Mouse (Mus musculus) limb, embryonic 13.5 days (tissue): Measurements from ENCODE around the gene Scube2. TPM values are rescaled to one million over a fixed set of nuclear protein-coding genes. Genes with fewer than 3 reads are reported as not detected.

Source experiments
- ATAC-seq: fragments of 200-750 bp; cut with Nextera tagmentation; 2 replicates; pipeline ENCODE4 v1.8.0; 2017; ENCODE audit warnings: low read depth, moderate number of reproducible peaks, moderate TSS enrichment; ENCODE audit not compliant: low FRiP score
- H3K27ac ChIP-seq: fragments of 300-500 bp; sonication (generic); 2 replicates; pipeline ENCODE4 v1.5.1; 2015; ENCODE audit warnings: inconsistent platforms, mild to moderate bottlenecking, moderate library complexity
- H3K27me3 ChIP-seq: fragments of 300-500 bp; sonication (generic); 2 replicates; pipeline ENCODE4 v1.6.1; 2015; ENCODE audit warnings: mild to moderate bottlenecking, inconsistent platforms
- H3K36me3 ChIP-seq: fragments of 300-500 bp; sonication (generic); 2 replicates; pipeline ENCODE4 v1.6.1; 2015; ENCODE audit warnings: inconsistent platforms, mild to moderate bottlenecking, moderate library complexity
- H3K4me1 ChIP-seq: fragments of 300-500 bp; sonication (generic); 2 replicates; pipeline ENCODE4 v1.6.1; 2015; ENCODE audit warnings: inconsistent platforms
- H3K4me2 ChIP-seq: fragments of 300-500 bp; sonication (generic); replicated peaks from 2 replicates; pipeline ENCODE4 v1.6.1; 2015; ENCODE audit warnings: inconsistent platforms, mild to moderate bottlenecking, moderate library complexity
- H3K4me3 ChIP-seq: fragments of 300-500 bp; sonication (generic); 2 replicates; pipeline ENCODE4 v1.5.1; 2015; ENCODE audit warnings: moderate library complexity, mild to moderate bottlenecking, inconsistent platforms
- H3K9ac ChIP-seq: fragments of 300-500 bp; sonication (generic); 2 replicates; pipeline ENCODE4 v1.6.1; 2015; ENCODE audit warnings: mild to moderate bottlenecking, inconsistent platforms
- H3K9me3 ChIP-seq: fragments of 300-500 bp; sonication (generic); 2 replicates; pipeline ENCODE4 v1.6.1; 2016; ENCODE audit warnings: inconsistent platforms
- WGBS: fragments of 180-500 bp; shearing (Covaris S2); methylation state at CpG from one replicate; pipeline ENCODE4 v1.1.7; 2015; 5-methylcytosine and 5-hydroxymethylcytosine counted together
- polyA plus RNA-seq: library from polyadenylated mRNA; unstranded; fragments of >200 nt; fragmentation: Nextera tagmentation; extraction: Ambion mirVana; gene quantifications from 2 replicates; pipeline ENCODE4 v1.2.1, GENCODE M21; 2015

Gene Scube2
- polyA plus RNA-seq, 1 experiment from 2014 or later: 6.5 TPM

- Histone ChIP-seq H3K36me3 (no peaks in the 10 kb centered on the region), H3K27ac (no peak overlapping the region), H3K4me2 (no peak overlapping the region), H3K27me3 (no peaks in the 10 kb centered on the region), H3K9ac (no peak overlapping the region), H3K4me3 (no peak overlapping the region), H3K4me1 (no peaks in the 10 kb centered on the region), H3K9me3 (no peaks in the 10 kb centered on the region)
- no peak for ATAC-seq
- 53% methylated on average over 8 of the region's 8 CpGs for WGBS
These were observed 10.6 kb upstream of the Scube2 start for GRCm38 (mm10) chr7:109876085-109876484.

GRCm38 (mm10) chr7:109875598-109875997, 10.1 kb upstream of the Scube2 start:
- H3K9me3 ChIP-seq: no peaks in the 10 kb centered on the region
- no peaks in the 10 kb centered on the region for H3K36me3 ChIP-seq
- H3K27me3 ChIP-seq: no peaks in the 10 kb centered on the region
- 56% methylated on average over 3 of the region's 3 CpGs for WGBS
- H3K4me3 ChIP-seq: no peak overlapping the region
- H3K4me2 ChIP-seq: no peak overlapping the region
- H3K27ac ChIP-seq: no peak overlapping the region
- no peak overlapping the region for H3K9ac ChIP-seq
- ATAC-seq: no peak
- H3K4me1 ChIP-seq: no peaks in the 10 kb centered on the region

GRCm38 (mm10) chr7:109875033-109875432, 9.6 kb upstream of the Scube2 start:
- H3K9ac ChIP-seq: no peak overlapping the region
- no peaks in the 10 kb centered on the region; the same call in 1 of the 2 replicates for H3K9me3 ChIP-seq
- no peak overlapping the region for H3K27ac ChIP-seq
- H3K4me3 ChIP-seq: no peak overlapping the region
- no peaks in the 10 kb centered on the region for H3K27me3 ChIP-seq
- no peak overlapping the region for H3K4me2 ChIP-seq
- no peak for ATAC-seq
- H3K4me1 ChIP-seq: no peaks in the 10 kb centered on the region
- H3K36me3 ChIP-seq: no peaks in the 10 kb centered on the region

- 50% methylated on average over 5 of the region's 5 CpGs for WGBS
- Histone ChIP-seq H3K9ac (no peak overlapping the region), H3K4me1 (peaks cover 4% of the 10 kb centered on the region; the same call in 1 of the 2 replicates), H3K9me3 (no peaks in the 10 kb centered on the region; the same call in 1 of the 2 replicates), H3K27ac (no peak overlapping the region), H3K27me3 (no peaks in the 10 kb centered on the region), H3K36me3 (no peaks in the 10 kb centered on the region), H3K4me3 (no peak overlapping the region), H3K4me2 (no peak overlapping the region)
- no peak for ATAC-seq
These were observed 7.7 kb upstream of the Scube2 start for GRCm38 (mm10) chr7:109873170-109873569.

GRCm38 (mm10) chr7:109871232-109871631, 5.8 kb upstream of the Scube2 start:
- no peaks in the 10 kb centered on the region for H3K36me3 ChIP-seq
- no peak overlapping the region for H3K4me3 ChIP-seq
- 84% methylated on average over 5 of the region's 5 CpGs for WGBS
- H3K4me1 ChIP-seq: peaks cover 7% of the 10 kb centered on the region
- H3K4me2 ChIP-seq: no peak overlapping the region
- no peak overlapping the region for H3K27ac ChIP-seq
- peaks cover 12% of the 10 kb centered on the region; the same call in 1 of the 2 replicates for H3K27me3 ChIP-seq
- no peaks in the 10 kb centered on the region; the same call in 1 of the 2 replicates for H3K9me3 ChIP-seq
- H3K9ac ChIP-seq: no peak overlapping the region
- ATAC-seq: no peak

- 30% methylated on average over 3 of the region's 3 CpGs for WGBS
- ATAC-seq: no peak
These were observed 3.0 kb upstream of the Scube2 start for GRCm38 (mm10) chr7:109868498-109868897.

GRCm38 (mm10) chr7:109866643-109867042, 1.2 kb upstream of the Scube2 start:
- no peak overlapping the region for H3K4me3 ChIP-seq
- H3K4me1 ChIP-seq: peaks cover 17% of the 10 kb centered on the region
- 48% methylated on average over 3 of the region's 3 CpGs for WGBS
- no peak overlapping the region for H3K4me2 ChIP-seq
- no peak for ATAC-seq
- no peaks in the 10 kb centered on the region for H3K36me3 ChIP-seq
- H3K27ac ChIP-seq: no peak overlapping the region
- H3K27me3 ChIP-seq: peaks cover 48% of the 10 kb centered on the region
- no peak overlapping the region for H3K9ac ChIP-seq
- H3K9me3 ChIP-seq: no peaks in the 10 kb centered on the region; the same call in 1 of the 2 replicates

More at GRCm38 (mm10) chr7:109868498-109868897, 3.0 kb upstream of the Scube2 start:
- Histone ChIP-seq H3K9me3 (no peaks in the 10 kb centered on the region; the same call in 1 of the 2 replicates), H3K4me3 (no peak overlapping the region), H3K4me2 (no peak overlapping the region), H3K36me3 (no peaks in the 10 kb centered on the region), H3K27me3 (peaks cover 36% of the 10 kb centered on the region), H3K4me1 (peaks cover 17% of the 10 kb centered on the region), H3K27ac (no peak overlapping the region), H3K9ac (no peak overlapping the region)

GRCm38 (mm10) chr7:109863561-109863960, 1.9 kb downstream of the Scube2 start:
- ATAC-seq: no peak
- Histone ChIP-seq H3K9me3 (no peaks in the 10 kb centered on the region), H3K27ac (no peak overlapping the region), H3K4me3 (no peak overlapping the region), H3K36me3 (no peaks in the 10 kb centered on the region), H3K4me1 (peaks cover 16% of the 10 kb centered on the region), H3K4me2 (no peak overlapping the region), H3K27me3 (peaks cover 48% of the 10 kb centered on the region), H3K9ac (no peak overlapping the region)
- WGBS: 29% methylated on average over 4 of the region's 4 CpGs

GRCm38 (mm10) chr7:109860162-109860561, 5.3 kb downstream of the Scube2 start:
- H3K27ac ChIP-seq: no peak overlapping the region
- WGBS: 84% methylated on average over 7 of the region's 7 CpGs
- H3K9me3 ChIP-seq: no peaks in the 10 kb centered on the region
- H3K27me3 ChIP-seq: peaks cover 28% of the 10 kb centered on the region
- H3K4me2 ChIP-seq: no peak overlapping the region
- H3K4me3 ChIP-seq: no peak overlapping the region
- peaks cover 6% of the 10 kb centered on the region for H3K4me1 ChIP-seq
- ATAC-seq: no peak
- no peaks in the 10 kb centered on the region for H3K36me3 ChIP-seq
- H3K9ac ChIP-seq: no peak overlapping the region

- H3K4me3 ChIP-seq: no peak overlapping the region
- no peak for ATAC-seq
- peaks cover 20% of the 10 kb centered on the region for H3K27me3 ChIP-seq
- no peak overlapping the region for H3K9ac ChIP-seq
- no peaks in the 10 kb centered on the region for H3K36me3 ChIP-seq
- no peak overlapping the region for H3K27ac ChIP-seq
- no peaks in the 10 kb centered on the region for H3K9me3 ChIP-seq
- H3K4me2 ChIP-seq: no peak overlapping the region
- 72% methylated on average over 6 of the region's 6 CpGs for WGBS
- no peaks in the 10 kb centered on the region for H3K4me1 ChIP-seq
These were observed 6.1 kb downstream of the Scube2 start for GRCm38 (mm10) chr7:109859354-109859753.

GRCm38 (mm10) chr7:109852752-109853212, 12.7 kb downstream of the Scube2 start:
- H3K27ac ChIP-seq: no peak overlapping the region
- no peak overlapping the region for H3K4me3 ChIP-seq
- ATAC-seq: 0 out of 2 replicates have a peak, but pooled peaks have one; percentile 40
- H3K36me3 ChIP-seq: no peaks in the 10 kb centered on the region
- H3K9ac ChIP-seq: no peak overlapping the region
- H3K27me3 ChIP-seq: no peaks in the 10 kb centered on the region
- H3K9me3 ChIP-seq: no peaks in the 10 kb centered on the region
- H3K4me2 ChIP-seq: no peak overlapping the region
- peaks cover 5% of the 10 kb centered on the region; the same call in 1 of the 2 replicates for H3K4me1 ChIP-seq
- 42% methylated on average over 7 of the region's 7 CpGs for WGBS

- no peak overlapping the region for H3K27ac ChIP-seq
- no peak overlapping the region for H3K4me3 ChIP-seq
- no peak overlapping the region for H3K9ac ChIP-seq
- no peak overlapping the region for H3K4me2 ChIP-seq
- H3K27me3 ChIP-seq: no peaks in the 10 kb centered on the region
- peaks cover 5% of the 10 kb centered on the region; the same call in 1 of the 2 replicates for H3K4me1 ChIP-seq
- 77% methylated on average over 7 of the region's 7 CpGs for WGBS
- H3K9me3 ChIP-seq: no peaks in the 10 kb centered on the region
- H3K36me3 ChIP-seq: no peaks in the 10 kb centered on the region
- no peak for ATAC-seq
These were observed 13.5 kb downstream of the Scube2 start for GRCm38 (mm10) chr7:109852017-109852416.

GRCm38 (mm10) chr7:109850531-109850930, 14.9 kb downstream of the Scube2 start:
- H3K9ac ChIP-seq: no peak overlapping the region
- peaks cover 5% of the 10 kb centered on the region; the same call in 1 of the 2 replicates for H3K4me1 ChIP-seq
- H3K27ac ChIP-seq: no peak overlapping the region
- peak; percentile 54; the same call in 1 of the 2 replicates for ATAC-seq
- H3K36me3 ChIP-seq: no peaks in the 10 kb centered on the region
- no peak overlapping the region for H3K4me3 ChIP-seq
- 53% methylated on average over 3 of the region's 3 CpGs for WGBS
- no peak overlapping the region for H3K4me2 ChIP-seq
- no peaks in the 10 kb centered on the region for H3K9me3 ChIP-seq
- H3K27me3 ChIP-seq: no peaks in the 10 kb centered on the region
